Mouse (Mus musculus): Measurements from ENCODE around the gene Olfml2a. TPM values are rescaled to one million over a fixed set of nuclear protein-coding genes. Genes with fewer than 3 reads are reported as not detected.

The Olfml2a gene
- total and polyA plus RNA-seq, 3 experiments, result 0.05 TPM; not detected in 2

DNA sequence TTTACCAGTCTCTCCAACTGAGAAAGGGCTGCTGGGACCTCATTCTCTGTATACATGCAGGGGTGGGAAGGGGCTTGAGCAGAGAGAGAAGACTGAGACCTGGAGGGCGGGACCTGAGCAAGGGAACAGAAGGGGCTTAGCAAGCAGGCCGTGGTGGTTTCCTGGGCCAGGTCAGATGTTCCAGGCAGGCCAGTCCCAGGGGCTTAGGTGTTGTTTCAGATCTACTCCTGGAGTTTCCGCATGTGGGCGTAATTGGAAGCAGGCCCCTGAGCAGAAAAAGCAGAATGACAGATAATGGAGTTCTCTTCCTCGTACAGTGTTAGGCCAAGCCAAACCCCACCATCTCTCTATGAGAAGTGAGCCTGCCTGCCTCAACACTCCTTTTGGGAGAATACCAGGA lies 3.2 kb downstream of the Olfml2a start:
- DNase-seq (ENCODE audit: low spot score), result no peak
- no peaks in the 10 kb centered on the region for H3K36me3 ChIP-seq (replicated peaks)
- H3K9me3 ChIP-seq (replicated peaks), result no peaks in the 10 kb centered on the region
- ATAC-seq (ENCODE audit: extremely low read depth, insufficient number of reproducible peaks, low FRiP score, poor library complexity, severe bottlenecking), result no peak
- H3K27me3 ChIP-seq (ENCODE audit: insufficient read depth, low read length), result peaks cover 60% of the 10 kb centered on the region
- no peak overlapping the region for H3K4me3 ChIP-seq (ENCODE audit: low read depth, low read length)
- peaks cover 9% of the 10 kb centered on the region; the same call in 1 of the 2 replicates for H3K4me1 ChIP-seq (ENCODE audit: insufficient read depth, low read depth, low read length)
- no peak for TF ChIP-seq CTCF (IDR thresholded peaks at IDR 0.05; ENCODE audit: low read depth, low read length)
- no peak for TF ChIP-seq GATA1 (IDR thresholded peaks at IDR 0.05; ENCODE audit: borderline replicate concordance, low read length)
- no peak for TF ChIP-seq POLR2AphosphoS5 (IDR thresholded peaks at IDR 0.05; ENCODE audit: insufficient replicate concordance, low read depth, low read length)
- no peak for TF ChIP-seq TAL1 (conservative IDR thresholded peaks at IDR 0.05; ENCODE audit: low read depth, low read length)
- TF ChIP-seq GATA2 (IDR thresholded peaks at IDR 0.05; ENCODE audit: borderline replicate concordance, low read depth, low read length), result no peak

DNA sequence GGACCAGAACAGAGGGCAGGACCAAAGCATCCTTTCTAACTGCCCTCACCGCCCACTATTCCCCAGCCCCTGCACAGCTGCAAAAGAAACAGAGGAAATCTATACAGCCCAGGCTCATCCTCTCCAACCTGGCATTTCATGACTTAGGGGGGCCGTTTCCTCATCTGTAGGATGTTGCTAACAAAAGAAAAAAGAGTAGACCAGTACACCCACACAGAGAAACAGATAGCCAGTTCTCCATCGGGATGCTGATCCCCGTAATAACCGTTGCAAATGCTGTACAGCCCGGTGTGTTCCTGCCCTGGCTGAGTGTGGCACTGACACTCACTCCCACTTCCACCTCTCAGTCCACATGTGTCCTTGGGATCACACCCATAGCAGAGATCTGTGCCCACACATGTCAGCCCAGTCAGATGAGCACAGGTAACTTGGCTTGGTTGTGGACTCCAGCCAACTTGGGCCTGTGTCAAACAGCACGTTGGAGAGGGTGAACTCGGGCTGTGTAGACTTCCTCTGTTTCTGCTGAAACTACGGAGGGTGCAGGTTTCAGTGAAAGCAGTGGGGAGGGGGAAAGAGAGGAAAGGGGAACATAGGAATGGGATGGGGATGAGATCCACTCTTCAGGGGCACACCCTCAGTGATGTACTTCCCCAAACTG lies 5.1 kb downstream of the Olfml2a start:
- ATAC-seq (ENCODE audit: extremely low read depth, insufficient number of reproducible peaks, low FRiP score, poor library complexity, severe bottlenecking), result no peak
- Histone ChIP-seq H3K4me1 (ENCODE audit: insufficient read depth, low read depth, low read length) (peaks cover 4% of the 10 kb centered on the region; the same call in 1 of the 2 replicates), H3K4me3 (ENCODE audit: low read depth, low read length) (no peak overlapping the region), H3K27me3 (ENCODE audit: insufficient read depth, low read length) (peaks cover 51% of the 10 kb centered on the region), H3K36me3 (replicated peaks) (no peaks in the 10 kb centered on the region), H3K9me3 (replicated peaks) (no peaks in the 10 kb centered on the region)
- TF ChIP-seq TAL1 (conservative IDR thresholded peaks at IDR 0.05; ENCODE audit: low read depth, low read length) (no peak), GATA1 (IDR thresholded peaks at IDR 0.05; ENCODE audit: borderline replicate concordance, low read length) (no peak), POLR2AphosphoS5 (IDR thresholded peaks at IDR 0.05; ENCODE audit: insufficient replicate concordance, low read depth, low read length) (no peak)
- DNase-seq (ENCODE audit: low spot score), result no peak

DNA sequence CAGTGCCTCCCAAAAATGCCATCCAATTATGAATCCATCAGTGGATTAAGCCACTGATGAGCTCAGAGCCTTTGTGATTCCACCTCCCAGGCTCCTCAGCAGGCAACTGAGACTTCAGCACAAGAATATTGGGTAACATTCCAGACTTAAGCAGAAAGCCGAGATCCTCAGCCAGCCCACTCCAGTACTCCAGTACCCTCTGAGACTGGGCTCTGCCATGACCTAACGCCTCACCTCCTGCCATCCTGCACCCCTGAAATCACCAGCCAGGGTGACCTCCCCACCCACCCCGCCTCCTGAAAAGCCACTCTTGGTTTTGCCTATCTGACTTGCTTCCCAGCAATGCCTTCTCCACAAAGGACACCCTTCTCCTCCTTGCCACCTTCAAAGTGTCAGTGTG lies 5.6 kb downstream of the Olfml2a start:
- no peaks in the 10 kb centered on the region for H3K4me1 ChIP-seq (ENCODE audit: insufficient read depth, low read depth, low read length)
- H3K36me3 ChIP-seq (replicated peaks), result no peaks in the 10 kb centered on the region
- peaks cover 48% of the 10 kb centered on the region for H3K27me3 ChIP-seq (ENCODE audit: insufficient read depth, low read length)
- H3K4me3 ChIP-seq (ENCODE audit: low read depth, low read length), result no peak overlapping the region
- DNase-seq (ENCODE audit: low spot score) (no peak), ATAC-seq (ENCODE audit: extremely low read depth, insufficient number of reproducible peaks, low FRiP score, poor library complexity, severe bottlenecking) (no peak)
- no peak for TF ChIP-seq GATA2 (IDR thresholded peaks at IDR 0.05; ENCODE audit: borderline replicate concordance, low read depth, low read length)
- no peak for TF ChIP-seq GATA1 (IDR thresholded peaks at IDR 0.05; ENCODE audit: borderline replicate concordance, low read length)
- TF ChIP-seq POLR2AphosphoS5 (IDR thresholded peaks at IDR 0.05; ENCODE audit: insufficient replicate concordance, low read depth, low read length), result no peak
- TF ChIP-seq CTCF (IDR thresholded peaks at IDR 0.05; ENCODE audit: low read depth, low read length), result no peak
- no peak for TF ChIP-seq TAL1 (conservative IDR thresholded peaks at IDR 0.05; ENCODE audit: low read depth, low read length)
- no peaks in the 10 kb centered on the region for H3K9me3 ChIP-seq (replicated peaks)

DNA sequence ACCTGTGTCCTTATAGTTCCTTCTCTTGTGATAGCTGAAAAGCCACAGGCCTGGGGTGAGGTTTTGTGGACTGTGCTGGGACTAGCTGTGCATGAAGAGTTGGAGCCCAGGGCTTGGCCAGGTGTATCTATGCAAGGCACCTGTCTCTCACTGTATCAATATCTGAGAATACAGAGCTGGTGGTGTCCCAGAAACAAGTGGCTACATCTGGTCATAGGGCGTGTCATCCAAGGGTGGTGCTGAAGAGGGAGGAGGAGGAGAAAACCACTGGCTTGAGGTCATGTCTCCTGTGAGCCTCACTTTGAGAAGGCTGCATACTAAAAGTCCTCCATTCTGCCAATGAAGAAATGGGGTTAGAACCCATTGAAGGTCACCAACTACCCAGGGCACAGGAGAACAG lies 6.2 kb downstream of the Olfml2a start:
- H3K4me1 ChIP-seq (ENCODE audit: insufficient read depth, low read depth, low read length), result no peaks in the 10 kb centered on the region
- H3K27me3 ChIP-seq (ENCODE audit: insufficient read depth, low read length), result peaks cover 44% of the 10 kb centered on the region
- ATAC-seq (ENCODE audit: extremely low read depth, insufficient number of reproducible peaks, low FRiP score, poor library complexity, severe bottlenecking) (no peak), DNase-seq (ENCODE audit: low spot score) (no peak)
- H3K9me3 ChIP-seq (replicated peaks), result no peaks in the 10 kb centered on the region
- H3K36me3 ChIP-seq (replicated peaks), result no peaks in the 10 kb centered on the region
- TF ChIP-seq POLR2AphosphoS5 (IDR thresholded peaks at IDR 0.05; ENCODE audit: insufficient replicate concordance, low read depth, low read length), result no peak
- no peak for TF ChIP-seq TAL1 (conservative IDR thresholded peaks at IDR 0.05; ENCODE audit: low read depth, low read length)
- H3K4me3 ChIP-seq (ENCODE audit: low read depth, low read length), result no peak overlapping the region

GRCm38 (mm10) chr2:38939047-38939446 lies 7.3 kb downstream of the Olfml2a start:
- TF ChIP-seq GATA2 (IDR thresholded peaks at IDR 0.05; ENCODE audit: borderline replicate concordance, low read depth, low read length) (no peak), CTCF (IDR thresholded peaks at IDR 0.05; ENCODE audit: low read depth, low read length) (0 out of 2 replicates have a peak, but pooled peaks have one; percentile 10)
- H3K9me3 ChIP-seq (replicated peaks), result no peaks in the 10 kb centered on the region
- peaks cover 35% of the 10 kb centered on the region for H3K27me3 ChIP-seq (ENCODE audit: insufficient read depth, low read length)
- H3K36me3 ChIP-seq (replicated peaks), result no peaks in the 10 kb centered on the region
- no peaks in the 10 kb centered on the region for H3K4me1 ChIP-seq (ENCODE audit: insufficient read depth, low read depth, low read length)
- H3K4me3 ChIP-seq (ENCODE audit: low read depth, low read length), result no peak overlapping the region
- DNase-seq (ENCODE audit: low spot score) (no peak), ATAC-seq (ENCODE audit: extremely low read depth, insufficient number of reproducible peaks, low FRiP score, poor library complexity, severe bottlenecking) (no peak)

DNA sequence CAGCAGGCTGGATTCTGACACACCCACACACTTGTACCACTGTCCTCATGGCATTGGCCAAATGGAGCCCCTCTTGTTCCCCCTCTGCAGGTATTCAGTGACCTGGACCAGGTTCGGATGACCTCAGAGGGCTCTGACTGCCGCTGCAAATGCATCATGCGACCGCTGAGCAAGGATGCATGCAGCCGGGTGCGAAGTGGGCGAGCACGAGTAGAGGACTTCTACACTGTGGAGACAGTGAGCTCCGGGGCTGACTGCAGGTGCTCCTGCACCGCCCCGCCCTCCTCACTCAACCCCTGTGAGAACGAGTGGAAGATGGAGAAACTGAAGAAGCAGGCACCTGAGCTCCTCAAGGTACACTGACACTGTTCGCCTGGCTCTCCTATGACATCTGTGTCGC lies 9.6 kb downstream of the Olfml2a start:
- Histone ChIP-seq H3K36me3 (replicated peaks) (no peaks in the 10 kb centered on the region), H3K4me3 (ENCODE audit: low read depth, low read length) (no peak overlapping the region), H3K4me1 (ENCODE audit: insufficient read depth, low read depth, low read length) (no peaks in the 10 kb centered on the region), H3K27me3 (ENCODE audit: insufficient read depth, low read length) (peaks cover 21% of the 10 kb centered on the region), H3K9me3 (replicated peaks) (no peaks in the 10 kb centered on the region)
- no peak for TF ChIP-seq GATA2 (IDR thresholded peaks at IDR 0.05; ENCODE audit: borderline replicate concordance, low read depth, low read length)
- DNase-seq (ENCODE audit: low spot score) (no peak), ATAC-seq (ENCODE audit: extremely low read depth, insufficient number of reproducible peaks, low FRiP score, poor library complexity, severe bottlenecking) (no peak)

DNA sequence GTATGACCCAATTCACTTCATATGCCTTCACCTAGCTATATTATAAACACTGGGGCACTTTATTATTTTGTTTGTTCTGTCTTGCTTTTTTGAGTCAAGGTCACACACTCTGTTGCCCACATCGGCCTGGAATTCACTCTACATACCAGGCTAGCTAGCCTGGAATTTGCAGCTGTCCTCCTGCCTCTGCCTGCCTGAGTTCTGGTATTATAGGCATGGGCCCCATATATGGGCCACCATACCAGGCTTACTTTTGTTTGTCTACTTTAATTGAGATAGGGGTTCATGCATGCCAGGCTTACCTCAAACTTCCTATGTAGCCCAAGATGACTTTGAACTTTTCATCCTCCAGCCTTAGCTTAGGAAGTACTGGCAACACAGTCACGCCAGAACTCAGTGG lies 10.1 kb downstream of the Olfml2a start:
- peaks cover 17% of the 10 kb centered on the region for H3K27me3 ChIP-seq (ENCODE audit: insufficient read depth, low read length)
- TF ChIP-seq TAL1 (conservative IDR thresholded peaks at IDR 0.05; ENCODE audit: low read depth, low read length) (no peak), GATA1 (IDR thresholded peaks at IDR 0.05; ENCODE audit: borderline replicate concordance, low read length) (no peak), GATA2 (IDR thresholded peaks at IDR 0.05; ENCODE audit: borderline replicate concordance, low read depth, low read length) (no peak), POLR2AphosphoS5 (IDR thresholded peaks at IDR 0.05; ENCODE audit: insufficient replicate concordance, low read depth, low read length) (no peak), CTCF (IDR thresholded peaks at IDR 0.05; ENCODE audit: low read depth, low read length) (no peak)
- no peak overlapping the region for H3K4me3 ChIP-seq (ENCODE audit: low read depth, low read length)
- H3K9me3 ChIP-seq (replicated peaks), result no peaks in the 10 kb centered on the region
- ATAC-seq (ENCODE audit: extremely low read depth, insufficient number of reproducible peaks, low FRiP score, poor library complexity, severe bottlenecking) (no peak), DNase-seq (ENCODE audit: low spot score) (no peak)
- H3K36me3 ChIP-seq (replicated peaks), result no peaks in the 10 kb centered on the region
- no peaks in the 10 kb centered on the region for H3K4me1 ChIP-seq (ENCODE audit: insufficient read depth, low read depth, low read length)

Data from G1E (cell line).